Mouse (Mus musculus) myocyte (in vitro differentiated cells): ENCODE results near the gene Ms4a18.

ENCODE experiments used
- POLR2A ChIP-seq: IDR thresholded peaks from one replicate; pipeline ENCODE4 v1.6.1; 2011; ENCODE audit warnings: low read depth, mild to moderate bottlenecking, control low read depth, moderate library complexity; ENCODE audit not compliant: insufficient read length
- REST ChIP-seq: IDR thresholded peaks from one replicate; pipeline ENCODE4 v1.6.1; 2011; ENCODE audit warnings: mild to moderate bottlenecking, control low read depth, moderate library complexity; ENCODE audit not compliant: insufficient read depth, insufficient read length
- TCF12 ChIP-seq: IDR thresholded peaks from one replicate; pipeline ENCODE4 v1.6.1; 2011; ENCODE audit warnings: mild to moderate bottlenecking, control low read depth; ENCODE audit not compliant: poor library complexity, insufficient read depth, severe bottlenecking
- USF1 ChIP-seq: IDR thresholded peaks from one replicate; pipeline ENCODE4 v1.6.1; 2011; ENCODE audit warnings: low read depth, mild to moderate bottlenecking, control low read depth, moderate library complexity

DNA sequence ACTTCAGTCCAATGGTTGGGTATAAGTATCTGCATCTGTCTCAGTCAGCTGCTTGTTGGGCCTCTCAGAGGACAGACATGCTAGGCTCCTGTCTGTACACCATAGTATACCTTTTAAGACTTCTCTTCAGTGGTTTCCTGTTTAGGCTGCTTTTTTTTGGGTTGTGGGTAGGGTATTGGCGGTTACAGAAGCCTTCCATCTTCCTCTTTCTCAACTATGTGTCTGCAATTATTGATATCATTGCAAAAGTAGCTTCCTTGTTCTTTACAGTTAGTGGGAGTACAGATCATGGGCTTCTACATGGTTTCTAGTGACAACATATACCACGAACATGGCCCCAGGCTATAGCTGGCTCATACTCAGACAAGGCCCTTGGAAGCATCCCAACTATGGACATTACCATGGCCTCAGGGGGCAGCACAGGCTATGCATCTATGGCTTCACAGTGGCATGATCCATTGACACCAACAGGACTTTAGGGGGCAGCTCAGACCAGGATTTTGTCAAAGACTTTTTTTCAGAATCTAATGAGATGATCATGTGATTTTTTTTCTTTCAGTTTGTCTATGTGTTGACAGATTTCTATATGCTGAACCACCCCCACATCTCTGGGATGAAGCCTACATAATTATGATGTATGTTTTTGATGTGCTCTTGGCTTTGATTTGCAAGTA, 47.5 kb upstream of the Ms4a18 start:
- TF ChIP-seq POLR2A (no peak), REST (no peak), USF1 (no peak), TCF12 (no peak)
